Mouse (Mus musculus): Measurements from ENCODE around the gene 2810408A11Rik. TPM values are rescaled to one million over a fixed set of nuclear protein-coding genes. Genes with fewer than 3 reads are reported as not detected.

The 2810408A11Rik gene
- polyA plus RNA-seq, 1 experiment from 2014 or later, result 13.0 TPM

DNA sequence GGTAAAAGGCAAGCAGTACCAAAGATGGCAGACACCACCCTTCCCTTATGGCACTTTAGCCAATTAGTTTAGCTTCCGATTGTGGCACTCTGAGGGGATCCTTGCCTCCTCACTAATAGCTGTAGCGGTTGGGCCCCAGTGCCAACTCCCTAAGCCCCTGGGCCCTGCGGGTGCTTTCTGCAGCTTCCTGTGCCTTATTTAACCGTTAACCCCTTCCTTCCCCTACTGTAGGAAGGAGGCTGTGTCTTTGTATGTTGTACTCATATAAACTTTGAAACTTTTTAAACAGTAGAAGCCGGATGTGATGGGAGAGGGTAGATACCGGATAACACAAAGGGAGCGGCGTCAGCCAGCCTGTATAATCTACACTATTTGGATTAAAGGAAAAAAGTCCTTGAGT, 50.0 kb downstream of the 2810408A11Rik start:
- no peak for ATAC-seq (replicated peaks; ENCODE audit: low FRiP score, low read depth)
- H3K27ac ChIP-seq, result no peak overlapping the region
- no peak overlapping the region for H3K4me2 ChIP-seq (ENCODE audit: low read length)
- no peaks in the 10 kb centered on the region for H3K9me3 ChIP-seq (replicated peaks; ENCODE audit: low read length)
- H3K4me3 ChIP-seq (replicated peaks; ENCODE audit: low read depth, low read length), result no peak overlapping the region
- WGBS, result 67% methylated on average over 8 of the region's 8 CpGs
- TF ChIP-seq CTCF (IDR thresholded peaks at IDR 0.05; ENCODE audit: low read depth), result no peak
- peaks cover 30% of the 10 kb centered on the region for H3K36me3 ChIP-seq (ENCODE audit: insufficient read depth, low read length)
- H3K9ac ChIP-seq (ENCODE audit: low read depth, low read length), result no peak overlapping the region
- no peaks in the 10 kb centered on the region for H3K27me3 ChIP-seq (ENCODE audit: insufficient read depth, low read length)
- H3K4me1 ChIP-seq (replicated peaks; ENCODE audit: insufficient read depth, low read length), result peaks cover 4% of the 10 kb centered on the region; the same call in 1 of the 2 replicates
- DNase-seq (ENCODE audit: low spot score), result no peak

DNA sequence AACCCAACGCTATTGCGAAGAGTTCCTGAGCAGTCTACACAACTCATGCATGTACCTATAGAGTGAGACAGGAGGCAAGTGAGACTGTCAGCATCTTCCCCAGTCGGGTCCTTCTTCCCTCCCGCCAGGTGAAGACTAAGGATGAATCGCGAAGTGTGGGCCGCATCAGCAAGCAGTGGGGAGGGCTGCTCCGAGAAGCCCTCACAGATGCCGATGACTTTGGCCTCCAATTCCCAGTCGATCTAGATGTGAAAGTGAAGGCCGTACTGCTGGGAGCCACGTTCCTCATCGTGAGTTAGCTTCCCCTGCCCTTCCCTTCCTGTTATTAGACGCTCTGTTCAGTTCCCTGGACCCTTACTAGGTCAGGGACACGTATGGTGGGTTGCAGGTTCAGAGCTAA, 50.9 kb downstream of the 2810408A11Rik start:
- no peak for TF ChIP-seq CTCF (IDR thresholded peaks at IDR 0.05; ENCODE audit: low read depth)
- Histone ChIP-seq H3K36me3 (ENCODE audit: insufficient read depth, low read length) (peaks cover 30% of the 10 kb centered on the region), H3K4me3 (replicated peaks; ENCODE audit: low read depth, low read length) (no peak overlapping the region), H3K4me2 (ENCODE audit: low read length) (no peak overlapping the region), H3K9me3 (replicated peaks; ENCODE audit: low read length) (no peaks in the 10 kb centered on the region), H3K4me1 (replicated peaks; ENCODE audit: insufficient read depth, low read length) (peaks cover 9% of the 10 kb centered on the region; the same call in 1 of the 2 replicates), H3K27ac (no peak overlapping the region), H3K27me3 (ENCODE audit: insufficient read depth, low read length) (no peaks in the 10 kb centered on the region), H3K9ac (ENCODE audit: low read depth, low read length) (no peak overlapping the region)
- DNase-seq (ENCODE audit: low spot score) (no peak), ATAC-seq (replicated peaks; ENCODE audit: low FRiP score, low read depth) (no peak)
- WGBS, result 95% methylated on average over 15 of the region's 15 CpGs

DNA sequence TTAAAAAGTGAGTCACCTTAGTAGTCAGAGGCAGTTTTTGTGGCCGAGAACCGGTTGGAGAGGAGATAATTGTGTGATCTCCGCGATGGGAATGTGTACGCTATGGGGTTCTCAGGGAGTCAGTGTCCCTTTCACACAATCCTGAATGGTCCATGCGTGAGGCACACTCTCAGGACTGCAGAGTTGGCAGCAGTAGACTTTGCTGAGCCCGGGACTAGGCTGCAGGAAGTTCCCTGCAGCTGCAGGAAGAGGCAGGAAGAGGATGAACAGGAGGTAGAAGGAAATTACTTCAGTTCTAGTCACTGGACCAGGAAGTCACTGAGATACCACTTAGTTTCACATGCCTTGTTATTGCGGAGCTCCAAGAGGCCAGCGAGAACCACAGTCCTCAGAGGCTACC, 51.7 kb downstream of the 2810408A11Rik start:
- Histone ChIP-seq H3K9me3 (replicated peaks; ENCODE audit: low read length) (no peaks in the 10 kb centered on the region), H3K4me2 (ENCODE audit: low read length) (no peak overlapping the region), H3K9ac (ENCODE audit: low read depth, low read length) (no peak overlapping the region), H3K27ac (no peak overlapping the region), H3K4me3 (replicated peaks; ENCODE audit: low read depth, low read length) (no peak overlapping the region), H3K27me3 (ENCODE audit: insufficient read depth, low read length) (no peaks in the 10 kb centered on the region), H3K4me1 (replicated peaks; ENCODE audit: insufficient read depth, low read length) (peaks cover 9% of the 10 kb centered on the region; the same call in 1 of the 2 replicates), H3K36me3 (ENCODE audit: insufficient read depth, low read length) (peaks cover 30% of the 10 kb centered on the region)
- ATAC-seq (replicated peaks; ENCODE audit: low FRiP score, low read depth) (no peak), DNase-seq (ENCODE audit: low spot score) (no peak)
- 92% methylated on average over 9 of the region's 9 CpGs for whole genome bisulfite sequencing
- no peak for TF ChIP-seq CTCF (IDR thresholded peaks at IDR 0.05; ENCODE audit: low read depth)

DNA sequence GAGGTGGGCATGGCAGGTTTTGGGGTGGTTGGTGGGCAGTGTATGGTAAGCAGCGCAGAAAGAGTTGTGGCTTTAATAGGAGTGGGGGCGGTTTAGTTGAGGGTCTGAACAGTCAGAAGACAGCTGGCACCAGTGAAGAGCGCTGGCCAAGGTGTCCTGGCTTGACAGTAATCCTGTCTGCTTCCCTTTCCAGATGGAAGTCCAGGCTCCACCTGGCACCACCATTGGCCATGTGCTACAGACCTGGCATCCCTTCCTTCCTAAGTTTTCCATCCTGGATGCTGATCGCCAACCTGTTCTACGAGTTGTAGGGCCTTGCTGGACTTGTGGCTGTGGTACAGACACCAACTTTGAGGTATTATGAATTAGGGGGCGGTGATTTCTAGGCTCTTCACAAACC, 52.8 kb downstream of the 2810408A11Rik start:
- 95% methylated on average over 6 of the region's 6 CpGs for WGBS
- Histone ChIP-seq H3K9ac (ENCODE audit: low read depth, low read length) (no peak overlapping the region), H3K4me2 (ENCODE audit: low read length) (no peak overlapping the region), H3K27ac (no peak overlapping the region), H3K4me1 (replicated peaks; ENCODE audit: insufficient read depth, low read length) (peaks cover 9% of the 10 kb centered on the region; the same call in 1 of the 2 replicates), H3K9me3 (replicated peaks; ENCODE audit: low read length) (no peaks in the 10 kb centered on the region), H3K4me3 (replicated peaks; ENCODE audit: low read depth, low read length) (no peak overlapping the region), H3K27me3 (ENCODE audit: insufficient read depth, low read length) (no peaks in the 10 kb centered on the region), H3K36me3 (ENCODE audit: insufficient read depth, low read length) (peaks cover 30% of the 10 kb centered on the region)
- TF ChIP-seq CTCF (IDR thresholded peaks at IDR 0.05; ENCODE audit: low read depth), result no peak
- DNase-seq (ENCODE audit: low spot score) (no peak), ATAC-seq (replicated peaks; ENCODE audit: low FRiP score, low read depth) (no peak)

Small RNA genes within 50 kb of the gene (microRNA-seq; reads per million reads assigned to microRNA genes)
- not detected for gene Mir6924

Other genes starting within 250 kb of the 2810408A11Rik start
- gene Sox15, start 245.7 kb downstream of the 2810408A11Rik start, polyA plus RNA-seq (2015; fragmentation: Nextera tagmentation; extraction: Ambion mirVana), result 0.28 and 0.32 TPM in 2 replicates
- 82.6 and 85.7 TPM in 2 replicates for gene Mpdu1, start 238.3 kb downstream of the 2810408A11Rik start, polyA plus RNA-seq (2015; fragmentation: Nextera tagmentation; extraction: Ambion mirVana)
- gene Cd68, start 234.8 kb downstream of the 2810408A11Rik start, polyA plus RNA-seq (2015; fragmentation: Nextera tagmentation; extraction: Ambion mirVana), result 10.4 and 12.8 TPM in 2 replicates
- gene Eif4a1, start 228.6 kb downstream of the 2810408A11Rik start, polyA plus RNA-seq (2015; fragmentation: Nextera tagmentation; extraction: Ambion mirVana), result 468 and 493 TPM in 2 replicates
- gene Senp3, start 218.9 kb downstream of the 2810408A11Rik start, polyA plus RNA-seq (2015; fragmentation: Nextera tagmentation; extraction: Ambion mirVana), result 52.2 and 59.4 TPM in 2 replicates
- gene Tnfsf13, start 215.2 kb downstream of the 2810408A11Rik start, polyA plus RNA-seq (2015; fragmentation: Nextera tagmentation; extraction: Ambion mirVana), result 0.43 and 0.89 TPM in 2 replicates
- gene Tnfsf12, start 205.1 kb downstream of the 2810408A11Rik start, polyA plus RNA-seq (2015; fragmentation: Nextera tagmentation; extraction: Ambion mirVana), result 14.1 and 15.8 TPM in 2 replicates
- 8.0 and 8.4 TPM in 2 replicates for gene Tnfsfm13, start 204.9 kb downstream of the 2810408A11Rik start, polyA plus RNA-seq (2015; fragmentation: Nextera tagmentation; extraction: Ambion mirVana)
- 19.0 and 21.0 TPM in 2 replicates for gene Polr2a, start 142.3 kb downstream of the 2810408A11Rik start, polyA plus RNA-seq (2015; fragmentation: Nextera tagmentation; extraction: Ambion mirVana)
- 0.17 TPM in 1 of 2 replicates, not detected in the other for gene Slc35g3, start 139.0 kb downstream of the 2810408A11Rik start, polyA plus RNA-seq (2015; fragmentation: Nextera tagmentation; extraction: Ambion mirVana)
- gene Zbtb4, start 135.1 kb downstream of the 2810408A11Rik start, polyA plus RNA-seq (2015; fragmentation: Nextera tagmentation; extraction: Ambion mirVana), result 2.7 and 3.3 TPM in 2 replicates
- gene Chrnb1, start 105.0 kb downstream of the 2810408A11Rik start, polyA plus RNA-seq (2015; fragmentation: Nextera tagmentation; extraction: Ambion mirVana), result 12.0 and 12.1 TPM in 2 replicates
- gene Fgf11, start 99.1 kb downstream of the 2810408A11Rik start, polyA plus RNA-seq (2015; fragmentation: Nextera tagmentation; extraction: Ambion mirVana), result 0.63 and 0.98 TPM in 2 replicates
- 22.9 and 23.0 TPM in 2 replicates for gene Tmem102, start 95.4 kb downstream of the 2810408A11Rik start, polyA plus RNA-seq (2015; fragmentation: Nextera tagmentation; extraction: Ambion mirVana)
- gene Gm39566, start 85.7 kb downstream of the 2810408A11Rik start, polyA plus RNA-seq (2015; fragmentation: Nextera tagmentation; extraction: Ambion mirVana), result not detected in 2 replicates
- not detected in 2 replicates for gene Spem2, start 82.5 kb downstream of the 2810408A11Rik start, polyA plus RNA-seq (2015; fragmentation: Nextera tagmentation; extraction: Ambion mirVana)
- gene Spem1, start 78.8 kb downstream of the 2810408A11Rik start, polyA plus RNA-seq (2015; fragmentation: Nextera tagmentation; extraction: Ambion mirVana), result not detected in 2 replicates
- 4.1 and 4.7 TPM in 2 replicates for gene Nlgn2, start 63.2 kb downstream of the 2810408A11Rik start, polyA plus RNA-seq (2015; fragmentation: Nextera tagmentation; extraction: Ambion mirVana)
- gene Tmem256, start 62.5 kb downstream of the 2810408A11Rik start, polyA plus RNA-seq (2015; fragmentation: Nextera tagmentation; extraction: Ambion mirVana), result 485 and 528 TPM in 2 replicates
- 96.4 and 102 TPM in 2 replicates for gene Plscr3, start 54.6 kb downstream of the 2810408A11Rik start, polyA plus RNA-seq (2015; fragmentation: Nextera tagmentation; extraction: Ambion mirVana)
- gene Tnk1, start 42.3 kb downstream of the 2810408A11Rik start, polyA plus RNA-seq (2015; fragmentation: Nextera tagmentation; extraction: Ambion mirVana), result 6.3 and 7.0 TPM in 2 replicates
- gene Tmem95, start 23.0 kb downstream of the 2810408A11Rik start, polyA plus RNA-seq (2015; fragmentation: Nextera tagmentation; extraction: Ambion mirVana), result not detected in 2 replicates
- 7.7 and 7.8 TPM in 2 replicates for gene Kctd11, start 19.6 kb downstream of the 2810408A11Rik start, polyA plus RNA-seq (2015; fragmentation: Nextera tagmentation; extraction: Ambion mirVana)
- gene Acap1, start 5.4 kb downstream of the 2810408A11Rik start, polyA plus RNA-seq (2015; fragmentation: Nextera tagmentation; extraction: Ambion mirVana), result 0.33 and 0.48 TPM in 2 replicates
- 9.7 and 12.7 TPM in 2 replicates for gene Neurl4, start 85 bp upstream of the 2810408A11Rik start, polyA plus RNA-seq (2015; fragmentation: Nextera tagmentation; extraction: Ambion mirVana)
- gene Gps2, start 12.9 kb upstream of the 2810408A11Rik start, polyA plus RNA-seq (2015; fragmentation: Nextera tagmentation; extraction: Ambion mirVana), result 63.0 and 65.0 TPM in 2 replicates
- 1,371 and 1,476 TPM in 2 replicates for gene Eif5a, start 21.0 kb upstream of the 2810408A11Rik start, polyA plus RNA-seq (2015; fragmentation: Nextera tagmentation; extraction: Ambion mirVana)
- 6.8 and 7.5 TPM in 2 replicates for gene Ybx2, start 34.8 kb upstream of the 2810408A11Rik start, polyA plus RNA-seq (2015; fragmentation: Nextera tagmentation; extraction: Ambion mirVana)
- gene Slc2a4, start 47.2 kb upstream of the 2810408A11Rik start, polyA plus RNA-seq (2015; fragmentation: Nextera tagmentation; extraction: Ambion mirVana), result 21.4 and 23.1 TPM in 2 replicates
- 238 and 246 TPM in 2 replicates for gene Cldn7, start 63.8 kb upstream of the 2810408A11Rik start, polyA plus RNA-seq (2015; fragmentation: Nextera tagmentation; extraction: Ambion mirVana)
- gene Ctdnep1, start 80.2 kb upstream of the 2810408A11Rik start, polyA plus RNA-seq (2015; fragmentation: Nextera tagmentation; extraction: Ambion mirVana), result 28.3 and 29.1 TPM in 2 replicates
- 97.3 and 97.9 TPM in 2 replicates for gene Elp5, start 81.5 kb upstream of the 2810408A11Rik start, polyA plus RNA-seq (2015; fragmentation: Nextera tagmentation; extraction: Ambion mirVana)
- 626 TPM in 2 replicates for gene Gabarap, start 90.2 kb upstream of the 2810408A11Rik start, polyA plus RNA-seq (2015; fragmentation: Nextera tagmentation; extraction: Ambion mirVana)
- gene Phf23, start 94.8 kb upstream of the 2810408A11Rik start, polyA plus RNA-seq (2015; fragmentation: Nextera tagmentation; extraction: Ambion mirVana), result 61.9 and 62.6 TPM in 2 replicates
- gene Dvl2, start 99.6 kb upstream of the 2810408A11Rik start, polyA plus RNA-seq (2015; fragmentation: Nextera tagmentation; extraction: Ambion mirVana), result 25.8 and 27.1 TPM in 2 replicates
- 178 and 197 TPM in 2 replicates for gene Acadvl, start 114.4 kb upstream of the 2810408A11Rik start, polyA plus RNA-seq (2015; fragmentation: Nextera tagmentation; extraction: Ambion mirVana)
- gene Dlg4, start 116.0 kb upstream of the 2810408A11Rik start, polyA plus RNA-seq (2015; fragmentation: Nextera tagmentation; extraction: Ambion mirVana), result 4.3 and 6.5 TPM in 2 replicates
- 2.5 and 2.9 TPM in 2 replicates for gene Asgr1, start 153.1 kb upstream of the 2810408A11Rik start, polyA plus RNA-seq (2015; fragmentation: Nextera tagmentation; extraction: Ambion mirVana)
- 0.14 TPM in 1 of 2 replicates, not detected in the other for gene Asgr2, start 191.7 kb upstream of the 2810408A11Rik start, polyA plus RNA-seq (2015; fragmentation: Nextera tagmentation; extraction: Ambion mirVana)
- 0.37 and 0.47 TPM in 2 replicates for gene Mgl2, start 229.3 kb upstream of the 2810408A11Rik start, polyA plus RNA-seq (2015; fragmentation: Nextera tagmentation; extraction: Ambion mirVana)